Mouse (Mus musculus) MEL (cell line): ENCODE data around the gene Ccdc137. TPM values are rescaled to one million over a fixed set of nuclear protein-coding genes. Genes with fewer than 3 reads are reported as not detected.

Experiments
- DNase-seq: peaks from one replicate; pipeline ENCODE4 v3.0.0; 2011; ENCODE audit warnings: low read depth, low spot score
- H3K27ac ChIP-seq: 2 replicates; pipeline ENCODE4 v1.5.1; 2012; ENCODE audit warnings: low read depth, mild to moderate bottlenecking, control low read depth, low read length, moderate library complexity; ENCODE audit not compliant: control insufficient read depth
- H3K27me3 ChIP-seq, 2 experiments: fragments of 150-350 bp in 1 of 2; sonication (generic) in 1 of 2; 2 replicates each; pipeline ENCODE4 v1.6.1; 2012; ENCODE audit warnings: low read length in 2 of 2, mild to moderate bottlenecking in 2 of 2, improper control_type of control experiment in 1 of 2, moderate library complexity in 1 of 2; ENCODE audit not compliant: insufficient read depth in 2 of 2, control insufficient read depth in 1 of 2
- H3K36me3 ChIP-seq, 2 experiments: 2 replicates each; pipeline ENCODE4 v1.6.1; 2012 to 2014; ENCODE audit warnings: low read length in 2 of 2, improper control_type of control experiment in 1 of 2, inconsistent platforms in 1 of 2, mild to moderate bottlenecking in 1 of 2; ENCODE audit not compliant: insufficient read depth in 2 of 2, control insufficient read depth in 1 of 2
- H3K4me1 ChIP-seq, 2 experiments: fragments of 150-350 bp in 1 of 2; sonication (generic) in 1 of 2; 2 replicates each; pipeline ENCODE4 v1.6.1; 2012; ENCODE audit warnings: low read length in 2 of 2, improper control_type of control experiment in 1 of 2, mild to moderate bottlenecking in 1 of 2; ENCODE audit not compliant: insufficient read depth in 2 of 2, control insufficient read depth in 1 of 2
- H3K4me3 ChIP-seq, 2 experiments: fragments of 150-350 bp in 1 of 2; sonication (generic) in 1 of 2; 2 replicates each; pipeline ENCODE4 v1.5.1; 2012; ENCODE audit warnings: low read depth in 2 of 2, low read length in 2 of 2, mild to moderate bottlenecking in 2 of 2, moderate library complexity in 2 of 2, control low read depth in 1 of 2, improper control_type of control experiment in 1 of 2; ENCODE audit not compliant: control insufficient read depth in 1 of 2, insufficient read depth in 1 of 2
- H3K79me2 ChIP-seq: 2 replicates; pipeline ENCODE4 v1.6.1; 2012; ENCODE audit warnings: mild to moderate bottlenecking, low read length, moderate library complexity; ENCODE audit not compliant: control insufficient read depth, poor library complexity, insufficient read depth
- H3K9ac ChIP-seq: 2 replicates; pipeline ENCODE4 v1.6.1; 2012; ENCODE audit warnings: low read depth, mild to moderate bottlenecking, control low read depth, low read length, moderate library complexity; ENCODE audit not compliant: control insufficient read depth, poor library complexity, severe bottlenecking
- H3K9me3 ChIP-seq: fragments of 150-350 bp; sonication (generic); replicated peaks from 2 replicates; pipeline ENCODE4 v1.6.1; 2012; ENCODE audit warnings: mild to moderate bottlenecking, low read length, improper control_type of control experiment, moderate library complexity; ENCODE audit not compliant: insufficient read depth
- CHD1 ChIP-seq: IDR thresholded peaks from 2 replicates; pipeline ENCODE4 v1.6.1; 2012; ENCODE audit warnings: low read depth, mild to moderate bottlenecking, inconsistent platforms, low read length, improper control_type of control experiment
- CHD2 ChIP-seq: IDR thresholded peaks from 2 replicates; pipeline ENCODE4 v1.6.1; 2011; ENCODE audit warnings: low read length, improper control_type of control experiment
- CTCF ChIP-seq, 3 experiments: IDR thresholded peaks in 2 of 3; conservative IDR thresholded peaks in 1 of 3; 2 replicates each; pipeline ENCODE4 v1.5.1; 2011 to 2012; ENCODE audit warnings: low read length in 3 of 3, low read depth in 2 of 3, mild to moderate bottlenecking in 2 of 3, improper control_type of control experiment in 1 of 3, inconsistent platforms in 1 of 3, mixed read lengths in 1 of 3, moderate library complexity in 1 of 3; ENCODE audit not compliant: control insufficient read depth in 1 of 3, insufficient read depth in 1 of 3, poor library complexity in 1 of 3, severe bottlenecking in 1 of 3
- ELF1 ChIP-seq: IDR thresholded peaks from 2 replicates; pipeline ENCODE4 v1.6.1; 2014; ENCODE audit warnings: low read depth, mild to moderate bottlenecking, inconsistent platforms, low read length, improper control_type of control experiment, moderate library complexity
- EP300 ChIP-seq, 2 experiments: IDR thresholded peaks; 2 replicates each; pipeline ENCODE4 v1.6.1; 2011; ENCODE audit warnings: improper control_type of control experiment in 2 of 2, low read length in 2 of 2, low read depth in 1 of 2, mild to moderate bottlenecking in 1 of 2
- GATA1 ChIP-seq: IDR thresholded peaks from 2 replicates; pipeline ENCODE4 v1.6.1; 2011; ENCODE audit warnings: low read depth, low read length, improper control_type of control experiment
- HCFC1 ChIP-seq: IDR thresholded peaks from 2 replicates; pipeline ENCODE4 v1.6.1; 2012; ENCODE audit warnings: low read depth, mild to moderate bottlenecking, inconsistent platforms, low read length, improper control_type of control experiment, moderate library complexity
- JUND ChIP-seq: IDR thresholded peaks from 2 replicates; pipeline ENCODE4 v1.6.1; 2011; ENCODE audit warnings: low read depth, mild to moderate bottlenecking, improper control_type of control experiment, low read length
- MAFK ChIP-seq: IDR thresholded peaks from 2 replicates; pipeline ENCODE4 v1.6.1; 2011; ENCODE audit warnings: low read depth, mild to moderate bottlenecking, low read length, improper control_type of control experiment, borderline replicate concordance
- MEF2A ChIP-seq: IDR thresholded peaks from 2 replicates; pipeline ENCODE4 v1.6.1; 2014; ENCODE audit warnings: low read depth, mild to moderate bottlenecking, inconsistent platforms, low read length, improper control_type of control experiment; ENCODE audit not compliant: poor library complexity, insufficient replicate concordance, severe bottlenecking; ENCODE audit errors: extremely low read depth
- MYB ChIP-seq: IDR thresholded peaks from 2 replicates; pipeline ENCODE4 v1.6.1; 2011; ENCODE audit warnings: mild to moderate bottlenecking, low read depth, low read length, improper control_type of control experiment
- NELFE ChIP-seq: IDR thresholded peaks from 2 replicates; pipeline ENCODE4 v1.6.1; 2011; ENCODE audit warnings: low read depth, low read length, improper control_type of control experiment
- NRF1 ChIP-seq: IDR thresholded peaks from 2 replicates; pipeline ENCODE4 v1.6.1; 2014; ENCODE audit warnings: low read depth, mild to moderate bottlenecking, inconsistent platforms, low read length, improper control_type of control experiment, moderate library complexity; ENCODE audit not compliant: poor library complexity, insufficient read depth, severe bottlenecking
- POLR2A ChIP-seq, 2 experiments: IDR thresholded peaks; 2 replicates each; pipeline ENCODE4 v1.6.1; 2011 to 2012; ENCODE audit warnings: low read length in 2 of 2, mild to moderate bottlenecking in 2 of 2, control low read depth in 1 of 2, improper control_type of control experiment in 1 of 2, low read depth in 1 of 2, moderate library complexity in 1 of 2; ENCODE audit not compliant: control insufficient read depth in 1 of 2, insufficient read depth in 1 of 2, poor library complexity in 1 of 2
- RAD21 ChIP-seq: IDR thresholded peaks from 2 replicates; pipeline ENCODE4 v1.6.1; 2011; ENCODE audit warnings: mild to moderate bottlenecking, low read depth, low read length, improper control_type of control experiment
- RCOR1 ChIP-seq: IDR thresholded peaks from 2 replicates; pipeline ENCODE4 v1.6.1; 2012; ENCODE audit warnings: low read depth, mild to moderate bottlenecking, inconsistent platforms, low read length, improper control_type of control experiment
- SIN3A ChIP-seq: IDR thresholded peaks from 2 replicates; pipeline ENCODE4 v1.6.1; 2012; ENCODE audit warnings: low read length, improper control_type of control experiment, inconsistent platforms
- UBTF ChIP-seq: IDR thresholded peaks from 2 replicates; pipeline ENCODE4 v1.6.1; 2012; ENCODE audit warnings: low read depth, mild to moderate bottlenecking, inconsistent platforms, low read length, improper control_type of control experiment, moderate library complexity, borderline replicate concordance; ENCODE audit not compliant: insufficient read depth
- USF2 ChIP-seq, 2 experiments: IDR thresholded peaks; 2 replicates each; pipeline ENCODE4 v1.6.1; 2011 to 2012; ENCODE audit warnings: improper control_type of control experiment in 2 of 2, low read length in 2 of 2, borderline replicate concordance in 1 of 2, inconsistent platforms in 1 of 2, low read depth in 1 of 2, mild to moderate bottlenecking in 1 of 2; ENCODE audit not compliant: insufficient read depth in 1 of 2
- ZC3H11A ChIP-seq: IDR thresholded peaks from 2 replicates; pipeline ENCODE4 v1.6.1; 2012; ENCODE audit warnings: low read depth, mild to moderate bottlenecking, inconsistent platforms, low read length, improper control_type of control experiment
- ZKSCAN1 ChIP-seq: IDR thresholded peaks from 2 replicates; pipeline ENCODE4 v1.6.1; 2012; ENCODE audit warnings: low read depth, mild to moderate bottlenecking, inconsistent platforms, low read length, improper control_type of control experiment, moderate library complexity
- ZMIZ1 ChIP-seq: IDR thresholded peaks from 2 replicates; pipeline ENCODE4 v1.6.1; 2012; ENCODE audit warnings: low read depth, mild to moderate bottlenecking, inconsistent platforms, low read length, improper control_type of control experiment, moderate library complexity
- polyA plus RNA-seq, 2 experiments: library from polyadenylated mRNA; stranded (reverse) in 1 of 2; unstranded in 1 of 2; fragments of >175 nt in 1 of 2; fragments of >200 nt in 1 of 2; gene quantifications; 2 replicates each; pipeline versions ENCODE4 v1.2.1 to v1.2.4; 2012; ENCODE audit warnings: low replicate concordance in 2 of 2, low read depth in 1 of 2; ENCODE audit not compliant: insufficient read length in 2 of 2, insufficient read depth in 1 of 2, missing spikeins in 1 of 2
- total RNA-seq: library from RNA; depleted of rRNA; stranded (reverse); fragments of 300-350 nt; gene quantifications from 2 replicates; pipeline ENCODE4 v1.2.3, GENCODE M21; 2012

The Ccdc137 gene
- total and polyA plus RNA-seq, 3 experiments: 104 to 116 TPM; not detected in 1

GRCm38 (mm10) chr11:120442344-120442743 is 15.6 kb upstream of the Ccdc137 start, which contains the start of gene Tspan10:
Gene Tspan10 (plus strand): TSS chr11:120442644.
- peaks cover 0 to 18% of the 10 kb centered on the region in 2 experiments; a peak in 2 of 4 replicates for H3K36me3 ChIP-seq
- H3K9me3 ChIP-seq: no peaks in the 10 kb centered on the region
- DNase-seq: no peak
- H3K4me1 ChIP-seq: peaks cover 16 to 25% of the 10 kb centered on the region in 2 experiments
- no peak for TF ChIP-seq HCFC1
- TF ChIP-seq JUND: no peak
- no peak for TF ChIP-seq ELF1
- no peak for TF ChIP-seq POLR2A (IDR thresholded peaks at IDR 0.05; ENCODE audit: control insufficient read depth in 1 of 2, insufficient read depth in 1 of 2, low read depth in 1 of 2, low read length in 2 of 2, poor library complexity in 1 of 2)
- TF ChIP-seq CHD1: no peak
- TF ChIP-seq EP300 (IDR thresholded peaks at IDR 0.05; ENCODE audit: low read depth in 1 of 2, low read length in 2 of 2): no peak
- no peak for TF ChIP-seq GATA1
- no peak for TF ChIP-seq ZKSCAN1
- no peak for TF ChIP-seq ZMIZ1
- no peak for TF ChIP-seq ZC3H11A
- TF ChIP-seq USF2 (IDR thresholded peaks at IDR 0.05; ENCODE audit: borderline replicate concordance in 1 of 2, insufficient read depth in 1 of 2, low read depth in 1 of 2, low read length in 2 of 2): no peak
- TF ChIP-seq RAD21: no peak
- no peak for TF ChIP-seq RCOR1
- no peak for TF ChIP-seq SIN3A
- no peak for TF ChIP-seq CHD2
- no peak for TF ChIP-seq MYB
- no peak for TF ChIP-seq CTCF (IDR thresholded peaks at IDR 0.05 in 2 of 3, conservative IDR thresholded peaks at IDR 0.05 in 1 of 3; ENCODE audit: control insufficient read depth in 1 of 3, insufficient read depth in 1 of 3, low read depth in 2 of 3, low read length in 3 of 3, poor library complexity in 1 of 3, severe bottlenecking in 1 of 3)
- no peak for TF ChIP-seq MEF2A
- no peak for TF ChIP-seq UBTF
- H3K27ac ChIP-seq: no peak within 1 kb of the TSS
- H3K4me3 ChIP-seq: no peak within 1 kb of the TSS
- H3K27me3 ChIP-seq: no peaks in the 10 kb centered on the region
- no peak within 1 kb of the TSS for H3K9ac ChIP-seq
- H3K79me2 ChIP-seq: peaks cover 4% of the 10 kb centered on the region

DNA sequence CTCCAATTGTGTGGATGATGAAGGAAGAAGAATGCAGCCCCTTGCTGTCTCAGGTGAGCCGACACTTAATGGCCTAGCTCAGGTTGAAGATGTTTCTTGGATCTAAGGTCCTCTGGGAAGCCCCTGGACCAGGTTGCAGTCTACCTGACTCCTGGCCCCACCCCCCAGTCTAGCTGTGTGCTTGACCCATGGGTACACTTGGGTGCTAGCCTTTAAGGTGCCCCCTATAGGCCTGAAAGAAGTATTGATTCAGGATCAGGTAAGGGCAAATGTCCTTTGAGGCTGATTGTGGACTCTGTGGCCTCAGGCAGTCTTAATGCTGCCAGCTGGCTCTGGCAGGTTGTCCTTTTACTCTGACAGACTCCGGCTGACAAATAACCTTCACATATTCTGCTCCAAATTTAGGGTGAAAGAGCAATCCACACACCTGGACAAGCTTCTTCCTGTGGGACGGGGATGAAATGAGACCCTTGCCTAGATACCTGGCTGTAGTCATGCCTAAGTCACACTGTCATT is 15.1 kb upstream of the Ccdc137 start:
- H3K4me3 ChIP-seq: no peak overlapping the region
- TF ChIP-seq NELFE: no peak
- no peak for TF ChIP-seq POLR2A (IDR thresholded peaks at IDR 0.05; ENCODE audit: control insufficient read depth in 1 of 2, insufficient read depth in 1 of 2, low read depth in 1 of 2, low read length in 2 of 2, poor library complexity in 1 of 2)
- no peak for TF ChIP-seq ZKSCAN1
- no peak for TF ChIP-seq ZC3H11A
- TF ChIP-seq NRF1: no peak
- peak in 1 of 3 experiments; percentile 18; a peak in 1 of 6 replicates for TF ChIP-seq CTCF (IDR thresholded peaks at IDR 0.05 in 2 of 3, conservative IDR thresholded peaks at IDR 0.05 in 1 of 3; ENCODE audit: control insufficient read depth in 1 of 3, insufficient read depth in 1 of 3, low read depth in 2 of 3, low read length in 3 of 3, poor library complexity in 1 of 3, severe bottlenecking in 1 of 3)
- TF ChIP-seq ZMIZ1: no peak
- TF ChIP-seq MAFK: no peak

More for the DNA sequence above, 15.1 kb upstream of the Ccdc137 start:
- Histone ChIP-seq H3K4me1 (peaks cover 16 to 25% of the 10 kb centered on the region in 2 experiments), H3K79me2 (no peaks in the 10 kb centered on the region), H3K36me3 (peaks cover 0 to 18% of the 10 kb centered on the region in 2 experiments; a peak in 2 of 4 replicates), H3K27me3 (no peaks in the 10 kb centered on the region), H3K27ac (no peak overlapping the region), H3K9ac (no peak overlapping the region), H3K9me3 (no peaks in the 10 kb centered on the region)
- DNase-seq: no peak
